Mouse (Mus musculus): ENCODE results near the gene Bmp7. TPM values are rescaled to one million over a fixed set of nuclear protein-coding genes. Genes with fewer than 3 reads are reported as not detected.

Gene Bmp7
- polyA plus RNA-seq, 1 experiment, result 1.6 TPM

DNA sequence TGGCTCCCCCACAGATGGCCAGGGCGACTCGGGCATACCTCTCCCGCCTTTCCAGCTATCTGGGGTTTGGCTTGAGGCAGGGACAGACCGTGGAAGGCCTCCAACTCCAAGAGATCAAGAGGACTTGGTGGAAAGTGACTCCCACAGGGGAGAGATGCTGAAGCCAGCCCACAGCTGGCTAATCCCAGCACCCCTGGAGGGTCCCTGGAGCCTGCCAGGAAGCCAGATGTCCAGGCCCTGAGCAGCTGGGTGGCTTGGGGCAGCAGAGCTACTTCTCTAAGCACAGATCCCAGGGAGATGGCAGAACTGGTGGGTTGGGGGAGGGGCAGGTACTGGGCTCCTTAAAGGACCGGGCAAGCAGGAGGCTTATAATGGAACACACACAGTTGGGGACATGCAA is 28.4 kb downstream of the Bmp7 start:
- Histone ChIP-seq H3K4me1 (ENCODE audit: control insufficient read depth, insufficient read depth, insufficient read length) (no peaks in the 10 kb centered on the region), H3K27me3 (ENCODE audit: control insufficient read depth, insufficient read depth, low read length) (no peaks in the 10 kb centered on the region), H3K27ac (ENCODE audit: insufficient read depth, low read length) (no peak overlapping the region), H3K4me3 (ENCODE audit: extremely low read depth, insufficient read depth, insufficient read length) (no peak overlapping the region), H3K36me3 (ENCODE audit: control insufficient read depth, insufficient read depth, low read length) (no peaks in the 10 kb centered on the region)
- no peak for DNase-seq (ENCODE audit: low read depth in 1 of 2, low spot score in 2 of 2)
- WGBS, result 75% methylated on average over 5 of the region's 5 CpGs
- TF ChIP-seq CTCF (IDR thresholded peaks at IDR 0.05; ENCODE audit: extremely low read depth, insufficient read depth, insufficient read length, insufficient replicate concordance) (no peak), POLR2A (IDR thresholded peaks at IDR 0.05; ENCODE audit: low read depth, low read length) (no peak)

GRCm38 (mm10) chr2:172911157-172911556 is 29.0 kb downstream of the Bmp7 start:
- 84% methylated on average over 6 of the region's 6 CpGs for WGBS
- no peaks in the 10 kb centered on the region for H3K36me3 ChIP-seq (ENCODE audit: control insufficient read depth, insufficient read depth, low read length)
- TF ChIP-seq POLR2A (IDR thresholded peaks at IDR 0.05; ENCODE audit: low read depth, low read length) (no peak), CTCF (IDR thresholded peaks at IDR 0.05; ENCODE audit: extremely low read depth, insufficient read depth, insufficient read length, insufficient replicate concordance) (no peak)

DNA sequence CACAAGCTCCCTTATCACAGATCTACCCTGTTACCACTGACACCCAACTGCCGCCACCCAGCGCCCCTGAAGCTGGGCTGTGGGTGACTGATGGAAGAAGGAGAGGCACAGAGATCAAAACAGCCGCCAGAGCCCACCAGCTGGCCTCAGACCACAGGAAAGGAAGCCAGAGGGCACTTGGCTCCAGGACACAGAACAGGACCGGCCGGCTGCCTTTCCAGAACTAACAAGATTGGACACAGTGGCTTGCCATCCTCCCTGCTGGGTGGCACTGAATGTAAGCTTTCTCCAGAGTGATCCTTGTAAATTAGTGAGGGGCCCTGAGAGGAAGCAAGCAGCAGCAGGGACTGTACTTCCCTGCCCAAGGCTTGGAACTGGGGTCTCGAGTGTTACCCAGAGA is 30.7 kb downstream of the Bmp7 start:
- TF ChIP-seq CTCF (IDR thresholded peaks at IDR 0.05; ENCODE audit: extremely low read depth, insufficient read depth, insufficient read length, insufficient replicate concordance), result no peak
- TF ChIP-seq POLR2A (IDR thresholded peaks at IDR 0.05; ENCODE audit: low read depth, low read length), result no peak
- Histone ChIP-seq H3K4me1 (ENCODE audit: control insufficient read depth, insufficient read depth, insufficient read length) (no peaks in the 10 kb centered on the region), H3K36me3 (ENCODE audit: control insufficient read depth, insufficient read depth, low read length) (no peaks in the 10 kb centered on the region), H3K27ac (ENCODE audit: insufficient read depth, low read length) (no peak overlapping the region), H3K4me3 (ENCODE audit: extremely low read depth, insufficient read depth, insufficient read length) (no peak overlapping the region), H3K27me3 (ENCODE audit: control insufficient read depth, insufficient read depth, low read length) (no peaks in the 10 kb centered on the region)
- DNase-seq (ENCODE audit: low read depth in 1 of 2, low spot score in 2 of 2), result no peak
- WGBS, result 59% methylated on average over 6 of the region's 6 CpGs

More at GRCm38 (mm10) chr2:172911157-172911556, 29.0 kb downstream of the Bmp7 start:
- Histone ChIP-seq H3K27me3 (ENCODE audit: control insufficient read depth, insufficient read depth, low read length) (no peaks in the 10 kb centered on the region), H3K4me3 (ENCODE audit: extremely low read depth, insufficient read depth, insufficient read length) (no peak overlapping the region), H3K4me1 (ENCODE audit: control insufficient read depth, insufficient read depth, insufficient read length) (no peaks in the 10 kb centered on the region), H3K27ac (ENCODE audit: insufficient read depth, low read length) (no peak overlapping the region)
- no peak for DNase-seq (ENCODE audit: low read depth in 1 of 2, low spot score in 2 of 2)

- no peaks in the 10 kb centered on the region for H3K4me1 ChIP-seq (ENCODE audit: control insufficient read depth, insufficient read depth, insufficient read length)
- H3K36me3 ChIP-seq (ENCODE audit: control insufficient read depth, insufficient read depth, low read length), result no peaks in the 10 kb centered on the region
- no peak for TF ChIP-seq POLR2A (IDR thresholded peaks at IDR 0.05; ENCODE audit: low read depth, low read length)
- TF ChIP-seq CTCF (IDR thresholded peaks at IDR 0.05; ENCODE audit: extremely low read depth, insufficient read depth, insufficient read length, insufficient replicate concordance), result no peak
- no peak for DNase-seq (ENCODE audit: low read depth in 1 of 2, low spot score in 2 of 2)
- 87% methylated on average over 9 of the region's 9 CpGs for WGBS
- H3K27ac ChIP-seq (ENCODE audit: insufficient read depth, low read length), result no peak overlapping the region
- H3K27me3 ChIP-seq (ENCODE audit: control insufficient read depth, insufficient read depth, low read length), result no peaks in the 10 kb centered on the region
- H3K4me3 ChIP-seq (ENCODE audit: extremely low read depth, insufficient read depth, insufficient read length), result no peak overlapping the region
Measured at GRCm38 (mm10) chr2:172906146-172906545, 34.0 kb downstream of the Bmp7 start.

DNA sequence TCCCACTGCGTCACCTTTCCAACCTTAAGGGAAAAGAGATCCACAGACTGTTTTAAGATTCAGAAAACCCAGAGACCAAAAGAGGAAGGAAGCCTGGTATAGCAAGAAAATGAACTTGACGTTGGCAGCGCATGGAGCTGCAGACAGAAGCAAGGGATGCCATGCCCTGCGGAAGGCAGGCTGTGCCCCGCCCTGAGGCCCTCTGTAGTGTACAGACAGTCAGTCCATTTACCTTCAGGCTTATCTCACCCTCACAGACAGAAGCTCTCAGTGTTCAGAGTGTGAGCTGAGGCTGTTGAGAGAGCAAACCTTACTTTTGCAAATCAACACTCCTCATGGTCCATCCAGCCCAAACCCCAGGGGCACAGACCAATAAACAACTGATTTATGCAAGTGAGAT is 35.1 kb downstream of the Bmp7 start:
- H3K36me3 ChIP-seq (ENCODE audit: control insufficient read depth, insufficient read depth, low read length), result no peaks in the 10 kb centered on the region
- 33% methylated on average over 5 of the region's 5 CpGs for WGBS
- H3K27ac ChIP-seq (ENCODE audit: insufficient read depth, low read length), result no peak overlapping the region
- no peak overlapping the region for H3K4me3 ChIP-seq (ENCODE audit: extremely low read depth, insufficient read depth, insufficient read length)
- TF ChIP-seq CTCF (IDR thresholded peaks at IDR 0.05; ENCODE audit: extremely low read depth, insufficient read depth, insufficient read length, insufficient replicate concordance) (no peak), POLR2A (IDR thresholded peaks at IDR 0.05; ENCODE audit: low read depth, low read length) (no peak)
- no peaks in the 10 kb centered on the region for H3K4me1 ChIP-seq (ENCODE audit: control insufficient read depth, insufficient read depth, insufficient read length)
- no peak for DNase-seq (ENCODE audit: low read depth in 1 of 2, low spot score in 2 of 2)
- no peaks in the 10 kb centered on the region for H3K27me3 ChIP-seq (ENCODE audit: control insufficient read depth, insufficient read depth, low read length)

DNA sequence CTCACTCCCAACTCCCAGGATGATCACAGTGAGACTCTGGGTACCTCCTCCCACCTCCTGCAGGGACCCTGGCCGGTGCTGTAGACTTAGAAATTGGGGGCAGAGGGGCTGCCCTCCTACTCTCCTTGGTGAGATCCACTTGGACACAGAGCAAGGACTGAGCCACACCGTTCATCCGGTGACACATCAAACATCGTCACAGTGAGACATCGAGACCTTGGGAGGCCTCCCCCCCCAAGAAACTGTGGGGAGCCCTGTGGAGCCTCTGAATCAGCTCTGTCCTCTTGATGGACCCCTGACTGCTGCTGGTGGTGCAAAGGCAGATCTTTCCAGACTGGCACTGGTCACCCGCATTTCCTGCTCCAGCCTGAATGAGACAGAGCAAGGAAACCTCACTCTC is 35.5 kb downstream of the Bmp7 start:
- no peak overlapping the region for H3K27ac ChIP-seq (ENCODE audit: insufficient read depth, low read length)
- DNase-seq (ENCODE audit: low read depth in 1 of 2, low spot score in 2 of 2), result no peak
- WGBS, result 77% methylated on average over 6 of the region's 6 CpGs
- no peaks in the 10 kb centered on the region for H3K27me3 ChIP-seq (ENCODE audit: control insufficient read depth, insufficient read depth, low read length)
- H3K4me3 ChIP-seq (ENCODE audit: extremely low read depth, insufficient read depth, insufficient read length), result no peak overlapping the region
- TF ChIP-seq CTCF (IDR thresholded peaks at IDR 0.05; ENCODE audit: extremely low read depth, insufficient read depth, insufficient read length, insufficient replicate concordance), result no peak
- no peak for TF ChIP-seq POLR2A (IDR thresholded peaks at IDR 0.05; ENCODE audit: low read depth, low read length)
- no peaks in the 10 kb centered on the region for H3K4me1 ChIP-seq (ENCODE audit: control insufficient read depth, insufficient read depth, insufficient read length)
- H3K36me3 ChIP-seq (ENCODE audit: control insufficient read depth, insufficient read depth, low read length), result no peaks in the 10 kb centered on the region

- no peak overlapping the region for H3K4me3 ChIP-seq (ENCODE audit: extremely low read depth, insufficient read depth, insufficient read length)
- H3K27me3 ChIP-seq (ENCODE audit: control insufficient read depth, insufficient read depth, low read length), result no peaks in the 10 kb centered on the region
- no peaks in the 10 kb centered on the region for H3K4me1 ChIP-seq (ENCODE audit: control insufficient read depth, insufficient read depth, insufficient read length)
- no peaks in the 10 kb centered on the region for H3K36me3 ChIP-seq (ENCODE audit: control insufficient read depth, insufficient read depth, low read length)
- 86% methylated on average over 8 of the region's 8 CpGs for WGBS
- H3K27ac ChIP-seq (ENCODE audit: insufficient read depth, low read length), result no peak overlapping the region
- no peak for TF ChIP-seq CTCF (IDR thresholded peaks at IDR 0.05; ENCODE audit: extremely low read depth, insufficient read depth, insufficient read length, insufficient replicate concordance)
- no peak for DNase-seq (ENCODE audit: low read depth in 1 of 2, low spot score in 2 of 2)
Measured at GRCm38 (mm10) chr2:172903523-172903922, 36.6 kb downstream of the Bmp7 start.
